Mouse (Mus musculus) testis, adult 2 months (tissue): Measurements from ENCODE around the gene Arhgef2.

Source experiments
- CTCF ChIP-seq: fragments of 200-500 bp; IDR thresholded peaks from 2 replicates; pipeline ENCODE4 v1.5.1; 2012; ENCODE audit warnings: low read depth, mild to moderate bottlenecking, inconsistent platforms, low read length, moderate library complexity; ENCODE audit not compliant: control insufficient read depth, insufficient read depth, insufficient replicate concordance
- POLR2A ChIP-seq: fragments of 200-500 bp; IDR thresholded peaks from 2 replicates; pipeline ENCODE4 v1.6.1; 2012; ENCODE audit warnings: low read depth, mild to moderate bottlenecking, inconsistent platforms, low read length, moderate library complexity; ENCODE audit not compliant: control insufficient read depth

- TF ChIP-seq POLR2A (no peak), CTCF (no peak)
These were observed 30.2 kb upstream of the Arhgef2 start, which contains the start of gene Ssr2 for GRCm38 (mm10) chr3:88575540-88575939.
